Mouse (Mus musculus) megakaryocyte, adult 5-6 weeks (primary cell): ENCODE data around the gene Gng2. TPM values are rescaled to one million over a fixed set of nuclear protein-coding genes. Genes with fewer than 3 reads are reported as not detected.
"Not testable (repeated sequence)": the region's sequence is repeated elsewhere in the genome, so short reads cannot be mapped to it uniquely, and the experiment has no call there.

Source experiments
- ATAC-seq: 2 replicates; pipeline ENCODE4 v1.8.0; 2016; ENCODE audit warnings: mild to moderate bottlenecking, inconsistent platforms; ENCODE audit not compliant: poor library complexity, severe bottlenecking
- total RNA-seq, 2 experiments: library from RNA; stranded (forward) in 1 of 2; stranded (reverse) in 1 of 2; fragments of 153-499, 151-499 nt in 1 of 2; fragments of 221-1000, 200-1000 nt in 1 of 2; gene quantifications; 2 replicates each; pipeline versions ENCODE4 v1.2.3 to v1.2.4; 2015 to 2017

Gene Gng2
- total RNA-seq, 2 experiments from 2014 or later, result 74.5 to 177 TPM

GRCm38 (mm10) chr14:19867286-19867935, 110.0 kb downstream of the Gng2 start:
- no peak for ATAC-seq

GRCm38 (mm10) chr14:19865121-19865520, 112.3 kb downstream of the Gng2 start:
- not testable (repeated sequence) for ATAC-seq

DNA sequence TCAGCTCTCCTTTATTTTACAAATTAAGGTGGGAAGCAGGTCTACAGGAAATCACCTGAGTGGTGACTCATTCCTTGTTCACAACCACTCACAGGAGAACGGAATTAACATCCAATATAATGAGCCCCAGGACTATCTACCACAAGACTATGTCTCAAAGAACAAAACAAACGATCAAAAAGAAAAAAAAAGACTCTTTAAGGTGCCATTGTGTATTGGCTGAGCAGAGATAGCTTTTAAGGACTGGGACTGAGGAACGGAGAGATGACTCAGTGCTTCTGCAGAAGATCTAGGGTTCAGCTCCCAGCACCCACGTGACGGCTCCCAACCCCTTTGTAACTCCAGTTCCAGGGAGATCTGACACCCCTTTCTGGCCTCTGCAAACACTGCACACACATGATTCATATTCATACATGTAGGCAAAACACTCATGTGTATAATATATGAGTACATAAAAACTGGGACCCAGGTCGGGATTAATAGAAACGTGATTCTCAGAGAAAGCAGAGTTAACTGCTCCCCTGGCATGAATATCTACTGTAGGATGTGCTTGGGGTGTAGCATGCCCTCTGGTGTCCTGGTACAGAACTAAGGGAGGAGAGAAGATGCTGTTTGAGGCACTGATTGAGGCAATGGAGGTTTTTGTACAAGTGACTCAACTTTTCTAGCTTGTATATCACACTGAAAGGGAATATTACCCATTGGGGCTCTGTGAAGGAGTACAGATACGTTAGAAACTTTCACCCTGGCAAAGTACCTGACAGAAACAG, 115.9 kb downstream of the Gng2 start:
- no peak for ATAC-seq

DNA sequence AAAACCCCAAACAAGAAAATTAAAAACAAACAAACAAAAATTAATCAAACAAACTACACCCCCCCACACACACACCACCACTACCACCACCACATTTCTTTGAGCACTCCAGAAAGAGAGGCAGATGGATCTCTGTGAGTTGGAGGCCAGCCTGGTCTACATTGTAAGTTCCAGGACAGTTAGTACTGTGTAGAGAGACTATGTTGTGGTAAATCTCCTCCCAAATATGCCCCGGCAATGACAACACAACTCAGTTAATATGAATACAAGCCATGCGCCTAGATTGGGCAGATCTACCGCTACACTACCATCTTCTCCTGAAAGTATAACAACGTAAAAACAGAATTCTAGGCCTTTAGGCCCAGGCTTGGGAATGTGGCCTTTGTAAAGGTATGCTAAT, 117.1 kb downstream of the Gng2 start:
- ATAC-seq, result no peak

DNA sequence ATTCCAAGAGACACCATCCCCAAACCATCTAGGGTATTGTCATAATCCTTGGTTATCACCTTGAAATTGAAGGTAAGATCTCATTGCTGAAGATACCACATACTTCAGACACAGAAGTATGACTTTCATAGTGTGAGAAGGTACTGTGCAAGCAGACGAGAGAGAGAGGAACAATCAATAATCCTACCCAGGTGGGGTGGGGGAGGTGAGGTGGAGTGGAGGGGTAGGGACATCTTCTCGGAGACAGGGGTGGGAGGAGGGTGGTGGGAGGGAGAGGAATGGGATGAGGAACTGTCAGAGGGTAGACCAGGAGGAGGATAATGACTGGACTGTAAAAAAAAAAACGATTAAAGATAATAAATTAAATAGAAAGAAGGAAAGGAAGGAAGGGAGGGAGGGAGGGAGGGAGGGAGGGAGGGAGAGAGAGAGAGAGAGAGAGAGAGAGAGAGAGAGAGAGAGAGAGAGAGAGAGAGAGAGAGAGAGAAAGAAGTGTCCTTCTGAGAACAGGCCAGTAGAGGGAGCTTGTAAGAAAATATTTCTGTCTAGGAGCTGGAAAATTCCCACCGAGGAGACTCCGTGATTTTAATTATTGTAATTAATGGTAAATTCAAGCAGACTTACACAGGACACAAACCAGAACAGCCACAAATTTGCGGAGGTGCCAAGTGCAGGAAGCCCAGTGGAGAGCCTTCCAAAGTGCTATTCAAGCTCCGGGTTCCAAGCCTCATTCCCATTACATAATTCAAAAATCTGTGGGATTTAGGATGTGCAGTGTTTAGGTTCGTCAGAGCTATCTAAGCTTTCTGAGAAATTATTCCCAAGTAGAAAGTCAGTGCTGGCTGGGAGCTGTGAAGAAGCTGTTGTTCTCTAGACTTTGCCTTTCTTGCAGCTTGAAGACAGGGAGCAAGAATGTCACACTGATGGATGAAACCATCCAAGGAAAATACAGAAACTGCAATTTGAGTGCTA, 118.3 kb downstream of the Gng2 start:
- ATAC-seq, result no peak

DNA sequence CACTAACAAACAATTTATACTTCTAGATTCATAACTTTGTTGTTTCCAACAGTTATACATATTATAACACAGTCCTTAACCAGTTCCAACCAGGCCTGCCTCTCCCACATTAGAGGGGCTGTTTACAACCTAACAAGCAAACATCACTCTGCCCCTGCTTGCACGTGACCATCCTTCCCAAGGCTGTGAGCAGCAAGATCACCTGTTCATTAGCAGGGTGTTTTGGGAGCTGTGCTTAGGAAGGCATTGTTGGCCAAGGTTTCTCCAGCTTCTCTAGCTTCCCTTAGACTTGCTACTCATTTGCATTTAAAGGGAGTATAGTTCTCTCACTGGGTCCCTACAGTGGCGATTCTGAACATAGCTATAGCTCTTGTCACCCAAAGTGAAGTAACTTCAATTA, 119.1 kb downstream of the Gng2 start:
- ATAC-seq, result no peak

GRCm38 (mm10) chr14:19853471-19853870, 124.0 kb downstream of the Gng2 start:
- no peak for ATAC-seq

- peak; percentile 81 for ATAC-seq
Observed at GRCm38 (mm10) chr14:19839600-19840332, 137.7 kb downstream of the Gng2 start.

GRCm38 (mm10) chr14:19836289-19836688, 141.1 kb downstream of the Gng2 start:
- no peak for ATAC-seq

DNA sequence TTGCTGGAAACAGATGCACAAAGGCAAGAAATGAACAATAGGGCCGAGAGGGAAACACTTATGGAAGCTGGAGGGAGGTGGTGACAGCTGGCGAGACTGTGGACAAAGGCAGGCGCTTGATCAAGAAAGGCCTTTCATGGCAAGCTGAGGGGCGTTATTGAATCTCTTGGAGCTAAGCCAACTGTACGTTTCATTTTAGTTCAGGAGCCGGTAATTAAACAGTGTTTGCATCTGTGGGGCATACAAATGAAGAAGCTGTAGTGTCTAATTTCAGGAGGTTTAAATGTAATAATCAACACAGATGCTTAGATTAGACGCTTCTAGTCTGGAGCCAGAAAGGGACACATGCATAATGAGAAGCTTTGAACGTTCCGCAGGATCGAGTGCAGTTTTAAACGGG, 151.9 kb downstream of the Gng2 start:
- no peak for ATAC-seq

DNA sequence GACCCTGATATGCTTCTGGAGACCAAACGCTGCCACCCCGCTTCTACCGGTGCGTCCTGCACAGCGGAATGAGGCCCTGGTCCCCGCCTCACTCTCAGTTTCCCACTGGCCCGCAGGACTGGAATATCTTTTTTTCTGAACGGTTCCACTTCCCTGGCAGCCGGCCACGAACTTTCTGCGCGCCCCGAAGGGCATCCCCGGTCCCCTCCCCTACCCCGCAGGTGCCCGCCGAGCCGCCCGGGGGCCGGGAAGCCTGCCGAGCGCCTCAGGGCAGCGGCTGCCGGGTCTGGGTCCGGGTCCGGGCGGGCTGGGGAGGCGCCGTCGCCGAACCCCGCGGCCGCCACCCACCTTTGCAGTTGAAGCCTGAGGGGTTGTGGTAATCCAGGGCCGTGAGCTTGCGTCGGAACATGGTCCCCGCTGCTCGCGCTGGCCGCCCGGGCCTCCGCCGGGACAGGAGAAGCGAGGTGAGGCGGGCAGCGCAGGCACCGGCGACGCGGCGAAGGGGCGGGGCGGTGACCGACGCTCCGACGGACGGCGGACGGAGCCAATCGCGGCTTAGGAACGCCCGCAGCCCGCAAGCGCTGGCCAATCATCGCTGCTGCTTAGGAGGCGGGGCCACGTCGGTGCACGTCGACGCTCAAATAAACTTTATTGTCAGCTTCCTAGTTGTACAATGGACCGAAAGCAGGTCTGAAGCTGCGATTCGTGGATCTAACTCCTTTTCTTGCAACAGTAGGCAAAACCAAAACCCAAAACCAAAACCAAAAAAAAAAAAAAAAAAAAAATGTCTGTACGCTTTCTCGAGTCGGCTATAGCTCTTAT, 153.9 kb downstream of the Gng2 start, which contains the start of gene Rtraf:
TSS of gene Rtraf (minus strand) at position 504 of the 822 bp plus-strand sequence.
- peak; percentile 100 for ATAC-seq

Other genes starting within 250 kb of the Gng2 start
- 0.27 and 0.34 TPM in 2 replicates for gene Nid2, start 226.4 kb downstream of the Gng2 start, total RNA-seq (2015)
- gene Nid2, start 226.4 kb downstream of the Gng2 start, total RNA-seq (2017), result 0.45 and 2.2 TPM in 2 replicates
- gene Rtraf, start 153.8 kb downstream of the Gng2 start, total RNA-seq (2015), result 128 and 137 TPM in 2 replicates
- 102 and 108 TPM in 2 replicates for gene Rtraf, start 153.8 kb downstream of the Gng2 start, total RNA-seq (2017)
- 3.9 and 4.1 TPM in 2 replicates for gene Saysd1, start 160.9 kb upstream of the Gng2 start, total RNA-seq (2015)
- 1.5 and 1.7 TPM in 2 replicates for gene Saysd1, start 160.9 kb upstream of the Gng2 start, total RNA-seq (2017)
- gene Kcnk5, start 204.2 kb upstream of the Gng2 start, total RNA-seq (2015), result 0.13 and 0.30 TPM in 2 replicates
- gene Kcnk5, start 204.2 kb upstream of the Gng2 start, total RNA-seq (2017), result 0.22 and 2.0 TPM in 2 replicates